ENCODE assay signal across 8 mouse cellular contexts in the genomic region with DNA sequence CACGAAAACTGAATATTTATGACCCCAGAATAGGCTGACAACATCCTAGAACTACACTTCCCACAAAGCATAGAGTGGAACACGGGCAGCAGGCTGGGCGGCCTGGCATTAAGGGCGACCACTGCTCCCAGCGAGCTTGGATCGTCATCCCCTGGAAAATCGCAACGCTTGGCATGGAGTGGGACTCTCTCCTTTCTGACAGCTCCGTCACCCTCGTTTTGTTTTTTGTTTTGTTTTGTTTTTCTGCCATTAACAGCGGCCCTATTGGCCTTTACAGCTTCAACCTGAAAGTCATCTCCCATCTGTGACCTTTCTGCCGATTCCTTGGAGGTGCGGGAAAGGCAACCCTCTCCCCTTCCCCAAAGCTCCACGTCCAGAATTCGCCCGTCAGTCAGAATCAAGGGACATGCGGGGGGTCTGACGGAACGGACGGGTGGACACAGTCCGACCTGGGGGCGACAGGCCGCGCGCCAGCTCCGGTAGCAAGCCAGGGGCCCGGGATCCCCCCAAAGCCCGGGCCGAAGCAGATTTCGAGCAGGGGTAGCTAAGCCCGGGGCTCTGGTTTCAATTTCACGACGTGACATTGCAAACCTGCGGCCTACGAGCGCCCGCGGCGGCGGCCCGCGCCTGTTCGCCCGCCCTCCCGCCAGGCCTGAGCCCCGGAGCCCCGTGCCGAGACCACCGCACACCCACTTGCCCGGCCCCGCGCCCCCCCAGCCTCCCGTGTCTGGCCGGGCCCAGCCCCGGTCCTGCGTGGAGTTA. TPM values are rescaled to one million over a fixed set of nuclear protein-coding genes. Genes with fewer than 3 reads are reported as not detected.
DNase-seq lines count a peak whose midpoint lies in the region; ATAC-seq and TF ChIP-seq lines count a peak whose summit lies in the region.

No protein-coding gene starts in this region.

- no peaks in the 10 kb centered on the region for H3K9me3 ChIP-seq in erythroblast, embryonic 14.5 days (ENCODE audit: control insufficient read depth, low read length)
- no peaks in the 10 kb centered on the region for H3K9me3 ChIP-seq in heart, embryonic 14.5 days (ENCODE audit: control insufficient read depth, low read length)
- no peaks in the 10 kb centered on the region for H3K9me3 ChIP-seq in liver, embryonic 14.5 days (ENCODE audit: control insufficient read depth, low read length)
- H3K9me3 ChIP-seq in neural tube, embryonic 13.5 days: no peaks in the 10 kb centered on the region

- no peak for TF ChIP-seq POLR2A in bone marrow macrophage, adult 2 months (IDR thresholded peaks at IDR 0.05; ENCODE audit: borderline replicate concordance, low read depth, low read length)
- TF ChIP-seq POLR2A in testis, adult 2 months (IDR thresholded peaks at IDR 0.05; ENCODE audit: control insufficient read depth, low read depth, low read length): no peak

- no peak for TF ChIP-seq CTCF in C2C12 (IDR thresholded peaks at IDR 0.05; ENCODE audit: control insufficient read depth, insufficient read depth, insufficient read length)
- no peak for TF ChIP-seq CTCF in bone marrow macrophage, adult 2 months (IDR thresholded peaks at IDR 0.05; ENCODE audit: low read depth, low read length)
- no peak for TF ChIP-seq CTCF in liver, embryonic 14.5 days (IDR thresholded peaks at IDR 0.05; ENCODE audit: low read depth)
- no peak for TF ChIP-seq CTCF in testis, adult 2 months (IDR thresholded peaks at IDR 0.05; ENCODE audit: control insufficient read depth, insufficient read depth, insufficient replicate concordance, low read depth, low read length)

- peak overlapping the region; percentile 96 for H3K9ac ChIP-seq in heart, embryonic 14.5 days (ENCODE audit: low read length)
- peak overlapping the region; percentile 80 for H3K9ac ChIP-seq in liver, embryonic 14.5 days (replicated peaks)
- H3K9ac ChIP-seq in neural tube, embryonic 13.5 days: peak overlapping the region; percentile 97

- H3K27me3 ChIP-seq in C2C12 (ENCODE audit: control insufficient read depth, insufficient read depth, insufficient read length): no peaks in the 10 kb centered on the region
- no peaks in the 10 kb centered on the region for H3K27me3 ChIP-seq in erythroblast, embryonic 14.5 days (ENCODE audit: control insufficient read depth)
- H3K27me3 ChIP-seq in heart, embryonic 14.5 days (ENCODE audit: control insufficient read depth, insufficient read depth, low read length): no peaks in the 10 kb centered on the region
- no peaks in the 10 kb centered on the region for H3K27me3 ChIP-seq in liver, embryonic 14.5 days (ENCODE audit: control insufficient read depth, insufficient read depth, low read length)
- H3K27me3 ChIP-seq in neural tube, embryonic 13.5 days: no peaks in the 10 kb centered on the region
- no peaks in the 10 kb centered on the region for H3K27me3 ChIP-seq in testis, adult 2 months (ENCODE audit: control insufficient read depth, insufficient read depth, low read length)

- peak overlapping the region; percentile 82 for H3K4me3 ChIP-seq in C2C12 (ENCODE audit: insufficient read depth, poor library complexity, severe bottlenecking)
- H3K4me3 ChIP-seq in bone marrow macrophage, adult 2 months (ENCODE audit: insufficient read depth, low read length): peak overlapping the region; percentile 87
- H3K4me3 ChIP-seq in erythroblast, embryonic 14.5 days (replicated peaks): peak overlapping the region; percentile 88
- H3K4me3 ChIP-seq in heart, embryonic 14.5 days (ENCODE audit: control insufficient read depth in 1 of 2, insufficient read depth in 1 of 2, low read depth in 1 of 2, low read length in 2 of 2): peak overlapping the region; percentile 81 to 91
- H3K4me3 ChIP-seq in liver, embryonic 14.5 days (ENCODE audit: insufficient read depth in 1 of 2, low read depth in 2 of 2, low read length in 2 of 2): peak overlapping the region; percentile 87 to 94
- H3K4me3 ChIP-seq in neural tube, embryonic 13.5 days: peak overlapping the region; percentile 89
- H3K4me3 ChIP-seq in testis, adult 2 months (ENCODE audit: control insufficient read depth, low read depth, low read length): peak overlapping the region; percentile 95

- peak; percentile 40 for ATAC-seq in heart, embryonic 14.5 days (ENCODE audit: insufficient number of reproducible peaks, insufficient read depth, low FRiP score, low read depth)
- ATAC-seq in liver, embryonic 14.5 days (ENCODE audit: insufficient read depth): peak; percentile 64
- peak; percentile 78 for ATAC-seq in neural tube, embryonic 13.5 days (ENCODE audit: low read depth)

- H3K36me3 ChIP-seq in C2C12 (ENCODE audit: control insufficient read depth, insufficient read depth): no peaks in the 10 kb centered on the region
- no peaks in the 10 kb centered on the region for H3K36me3 ChIP-seq in erythroblast, embryonic 14.5 days (ENCODE audit: control insufficient read depth)
- H3K36me3 ChIP-seq in heart, embryonic 14.5 days (ENCODE audit: control insufficient read depth, insufficient read depth, low read length): no peaks in the 10 kb centered on the region
- no peaks in the 10 kb centered on the region for H3K36me3 ChIP-seq in liver, embryonic 14.5 days (replicated peaks; ENCODE audit: control insufficient read depth, insufficient read depth, low read depth)
- H3K36me3 ChIP-seq in neural tube, embryonic 13.5 days: no peaks in the 10 kb centered on the region
- no peaks in the 10 kb centered on the region for H3K36me3 ChIP-seq in testis, adult 2 months (ENCODE audit: control insufficient read depth, insufficient read depth, low read length)

- peaks cover 26% of the 10 kb centered on the region for H3K4me1 ChIP-seq in bone marrow macrophage, adult 2 months (ENCODE audit: control insufficient read depth, insufficient read depth, low read length)
- H3K4me1 ChIP-seq in erythroblast, embryonic 14.5 days (ENCODE audit: control insufficient read depth): peaks cover 62% of the 10 kb centered on the region
- peaks cover 2 to 12% of the 10 kb centered on the region in 2 experiments; a peak in 3 of 4 replicates for H3K4me1 ChIP-seq in heart, embryonic 14.5 days (ENCODE audit: control insufficient read depth in 2 of 2, insufficient read depth in 2 of 2, low read length in 2 of 2)
- H3K4me1 ChIP-seq in liver, embryonic 14.5 days (replicated peaks; ENCODE audit: control insufficient read depth in 2 of 2, insufficient read depth in 2 of 2, low read length in 1 of 2): peaks cover 16 to 19% of the 10 kb centered on the region in 2 experiments
- H3K4me1 ChIP-seq in neural tube, embryonic 13.5 days (replicated peaks): peaks cover 19% of the 10 kb centered on the region
- peaks cover 10% of the 10 kb centered on the region for H3K4me1 ChIP-seq in testis, adult 2 months (ENCODE audit: control insufficient read depth, insufficient read depth, low read length)

- H3K79me2 ChIP-seq in C2C12 (ENCODE audit: control insufficient read depth, insufficient read depth): peaks cover 68% of the 10 kb centered on the region

- DNase-seq in kidney, postnatal 10 days: peak; percentile 72
- DNase-seq in liver, embryonic 14.5 days (ENCODE audit: low read depth in 3 of 3, low spot score in 3 of 3): no peak

- peak overlapping the region; percentile 95 for H3ac ChIP-seq in C2C12 (ENCODE audit: control insufficient read depth, insufficient read length, low read depth)

- WGBS in heart, embryonic 14.5 days: under 1% methylated on average over 49 of the region's 56 CpGs
- WGBS in liver, embryonic 14.5 days (ENCODE audit: insufficient replicate concordance): under 1% methylated on average over 54 of the region's 56 CpGs
- WGBS in neural tube, embryonic 13.5 days: under 1% methylated on average over 54 of the region's 56 CpGs

- peaks cover 54% of the 10 kb centered on the region for H3K79me3 ChIP-seq in C2C12 (ENCODE audit: low read depth)

- peak overlapping the region; percentile 81 for H3K4me2 ChIP-seq in heart, embryonic 14.5 days (ENCODE audit: low read length)
- H3K4me2 ChIP-seq in liver, embryonic 14.5 days (ENCODE audit: low read depth): peak overlapping the region; percentile 74
- H3K4me2 ChIP-seq in neural tube, embryonic 13.5 days: peak overlapping the region; percentile 67

- peak overlapping the region; percentile 44 for H3K27ac ChIP-seq in bone marrow macrophage, adult 2 months (ENCODE audit: insufficient read depth, low read depth, low read length)
- H3K27ac ChIP-seq in heart, embryonic 14.5 days (replicated peaks in 1 of 2; ENCODE audit: control insufficient read depth in 1 of 2, insufficient read depth in 1 of 2, low read depth in 2 of 2, low read length in 2 of 2): peak overlapping the region; percentile 94 to 99
- H3K27ac ChIP-seq in liver, embryonic 14.5 days: peak overlapping the region; percentile 62
- H3K27ac ChIP-seq in neural tube, embryonic 13.5 days (replicated peaks): peak overlapping the region; percentile 97
- H3K27ac ChIP-seq in testis, adult 2 months (ENCODE audit: control insufficient read depth, insufficient read depth, low read depth, low read length): peak overlapping the region; percentile 80

- no peak for TF ChIP-seq EP300 in liver, embryonic 14.5 days (IDR thresholded peaks at IDR 0.05; ENCODE audit: low read depth)

TF ChIP-seq in C2C12, 6 proteins besides CTCF, POLR2A, EP300 and RAD21 (continues in another document):
- TF ChIP-seq FOSL1 (IDR thresholded peaks at IDR 0.05; ENCODE audit: insufficient read depth, low read length, poor library complexity, severe bottlenecking) (no peak), USF1 (IDR thresholded peaks at IDR 0.05; ENCODE audit: low read depth) (no peak), MYOD1 (IDR thresholded peaks at IDR 0.05; ENCODE audit: control insufficient read depth, insufficient read length, low read depth) (no peak)

RNA-seq across cellular contexts. Expression of a gene that starts 1.3 kb away (rescaled TPM):
- 16.3 TPM for polyA plus RNA-seq in C2C12 (2012; fragmentation: generic; extraction: Trizol)
- 38.3 and 49.0 TPM in 2 replicates for polyA plus RNA-seq in bone marrow macrophage, adult 2 months (2012; ENCODE audit: insufficient read depth, insufficient read length, missing spikeins)
- 0.18 and 0.51 TPM in 2 replicates for polyA plus RNA-seq in erythroblast, embryonic 14.5 days (2012)
- polyA plus RNA-seq in heart, embryonic 14.5 days (2014; fragmentation: Nextera tagmentation; extraction: Ambion mirVana): 37.7 and 38.2 TPM in 2 replicates
- 5.5 and 9.7 TPM in 2 replicates for polyA plus RNA-seq in liver, embryonic 14.5 days (2012; rRNA removed)
- 16.8 and 20.8 TPM in 2 replicates for polyA plus RNA-seq in liver, embryonic 14.5 days (2014; fragmentation: Nextera tagmentation; extraction: Ambion mirVana)
- polyA plus RNA-seq in neural tube, embryonic 13.5 days (2015; fragmentation: Nextera tagmentation; extraction: Ambion mirVana): 27.0 and 30.8 TPM in 2 replicates
- polyA plus RNA-seq in testis, adult 2 months (2012; rRNA removed): 8.8 and 10.2 TPM in 2 replicates

RNA-seq across cellular contexts. Expression of a gene that starts 32.2 kb away (rescaled TPM):
- 0.01 TPM for polyA plus RNA-seq in C2C12 (2012; fragmentation: generic; extraction: Trizol)
- polyA plus RNA-seq in bone marrow macrophage, adult 2 months (2012; ENCODE audit: insufficient read depth, insufficient read length, missing spikeins): not detected in 2 replicates
- not detected in 2 replicates for polyA plus RNA-seq in erythroblast, embryonic 14.5 days (2012)
- 0.16 and 0.23 TPM in 2 replicates for polyA plus RNA-seq in heart, embryonic 14.5 days (2014; fragmentation: Nextera tagmentation; extraction: Ambion mirVana)
- polyA plus RNA-seq in liver, embryonic 14.5 days (2012; rRNA removed): 0.03 and 0.08 TPM in 2 replicates
- polyA plus RNA-seq in liver, embryonic 14.5 days (2014; fragmentation: Nextera tagmentation; extraction: Ambion mirVana): 0.06 and 0.11 TPM in 2 replicates
- polyA plus RNA-seq in neural tube, embryonic 13.5 days (2015; fragmentation: Nextera tagmentation; extraction: Ambion mirVana): 0.44 and 0.47 TPM in 2 replicates
- 0.48 and 0.49 TPM in 2 replicates for polyA plus RNA-seq in testis, adult 2 months (2012; rRNA removed)

Comparison
In these comparisons a context has a peak if more than half of its experiments do, and no peak if none do; other contexts are left out.
1. H3K27ac ChIP-seq: peak in every context shown above with its lines; median percentile 97 in neural tube, embryonic 13.5 days; 96 in heart, embryonic 14.5 days; 80 in testis, adult 2 months; 62 in liver, embryonic 14.5 days; 44 in bone marrow macrophage, adult 2 months.